Mouse (Mus musculus) hindbrain, postnatal 0 days (tissue): Measurements from ENCODE around the gene Cib2. TPM values are rescaled to one million over a fixed set of nuclear protein-coding genes. Genes with fewer than 3 reads are reported as not detected.

ENCODE experiments used
- ATAC-seq: fragments of 200-750 bp; cut with Nextera tagmentation; 2 replicates; pipeline ENCODE4 v1.8.0; 2017; ENCODE audit warnings: mild to moderate bottlenecking, moderate TSS enrichment, moderate library complexity
- DNase-seq: peaks from one replicate; pipeline ENCODE4 v3.0.0-alpha.2; 2015; ENCODE audit warnings: low spot score
- H3K27ac ChIP-seq: fragments of 300-500 bp; sonication (generic); 2 replicates; pipeline ENCODE4 v1.5.1; 2014; ENCODE audit warnings: mild to moderate bottlenecking
- H3K27me3 ChIP-seq: fragments of 300-500 bp; sonication (generic); 2 replicates; pipeline ENCODE4 v1.6.1; 2014; ENCODE audit warnings: low read length, mixed read lengths; ENCODE audit not compliant: insufficient read depth
- H3K36me3 ChIP-seq: fragments of 300-500 bp; sonication (generic); 2 replicates; pipeline ENCODE4 v1.6.1; 2014; ENCODE audit warnings: low read length, mixed read lengths; ENCODE audit not compliant: insufficient read depth
- H3K4me1 ChIP-seq: fragments of 300-500 bp; sonication (generic); 2 replicates; pipeline ENCODE4 v1.6.1; 2014; ENCODE audit warnings: antibody characterized with exemption, low read length, mixed read lengths; ENCODE audit not compliant: insufficient read depth
- H3K4me2 ChIP-seq: fragments of 300-500 bp; sonication (generic); 2 replicates; pipeline ENCODE4 v1.6.1; 2014; ENCODE audit warnings: low read depth, mild to moderate bottlenecking, low read length, moderate library complexity, mixed read lengths
- H3K4me3 ChIP-seq: fragments of 300-500 bp; sonication (generic); 2 replicates; pipeline ENCODE4 v1.5.1; 2014; ENCODE audit warnings: low read length
- H3K9ac ChIP-seq: fragments of 300-500 bp; sonication (generic); replicated peaks from 2 replicates; pipeline ENCODE4 v1.6.1; 2014; ENCODE audit warnings: mild to moderate bottlenecking, low read length, moderate library complexity, mixed read lengths
- H3K9me3 ChIP-seq: fragments of 300-500 bp; sonication (generic); 2 replicates; pipeline ENCODE4 v1.6.1; 2016; ENCODE audit warnings: low read length, mixed read lengths
- CTCF ChIP-seq: IDR thresholded peaks from 2 replicates; pipeline ENCODE4 v1.5.1; 2016; ENCODE audit warnings: antibody characterized with exemption, control low read depth, low read depth
- WGBS: fragments of 180-500 bp; shearing (Covaris S2); extraction: QIAGEN DNeasy Blood & Tissue Kit; methylation state at CpG from one replicate; pipeline ENCODE4 v1.1.7; 2014; 5-methylcytosine and 5-hydroxymethylcytosine counted together
- polyA plus RNA-seq: library from polyadenylated mRNA; unstranded; fragments of >200 nt; fragmentation: Nextera tagmentation; extraction: Ambion mirVana; gene quantifications from 2 replicates; pipeline ENCODE4 v1.2.1, GENCODE M21; 2015
- total RNA-seq: library from RNA; depleted of rRNA; stranded (reverse); fragments of >200 nt; gene quantifications from 2 replicates; pipeline ENCODE4 v1.2.3, GENCODE M21; 2014

Cib2 gene
- total and polyA plus RNA-seq, 2 experiments from 2014 or later: 53.8 to 88.1 TPM

DNA sequence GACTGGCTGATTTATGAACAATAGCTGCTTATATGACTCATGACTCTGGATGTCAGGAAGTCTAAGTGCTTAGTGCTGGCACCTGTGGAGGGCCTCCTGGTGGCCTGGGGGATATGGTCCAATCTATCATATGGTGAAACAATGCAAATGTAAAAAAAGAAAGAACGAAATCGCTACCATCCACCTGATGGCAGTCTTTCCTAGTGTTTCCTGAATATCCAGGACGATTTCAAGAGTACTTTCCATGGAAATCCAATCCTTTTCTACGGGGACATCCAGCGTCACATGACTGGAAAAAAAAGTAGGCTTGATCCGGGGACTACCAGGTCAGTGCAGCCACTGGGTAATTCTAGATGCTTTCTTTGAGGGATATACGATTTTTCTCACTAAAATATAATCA, 32.3 kb downstream of the Cib2 start:
- no peaks in the 10 kb centered on the region for H3K27me3 ChIP-seq
- DNase-seq: peak; percentile 42
- no peak overlapping the region for H3K4me2 ChIP-seq
- H3K4me3 ChIP-seq: no peak overlapping the region
- peak; percentile 47 for TF ChIP-seq CTCF
- ATAC-seq: no peak
- no peaks in the 10 kb centered on the region for H3K9me3 ChIP-seq
- 69% methylated on average over 7 of the region's 7 CpGs for WGBS
- no peak overlapping the region for H3K9ac ChIP-seq
- no peaks in the 10 kb centered on the region for H3K36me3 ChIP-seq
- H3K27ac ChIP-seq: no peak overlapping the region
- no peaks in the 10 kb centered on the region for H3K4me1 ChIP-seq

DNA sequence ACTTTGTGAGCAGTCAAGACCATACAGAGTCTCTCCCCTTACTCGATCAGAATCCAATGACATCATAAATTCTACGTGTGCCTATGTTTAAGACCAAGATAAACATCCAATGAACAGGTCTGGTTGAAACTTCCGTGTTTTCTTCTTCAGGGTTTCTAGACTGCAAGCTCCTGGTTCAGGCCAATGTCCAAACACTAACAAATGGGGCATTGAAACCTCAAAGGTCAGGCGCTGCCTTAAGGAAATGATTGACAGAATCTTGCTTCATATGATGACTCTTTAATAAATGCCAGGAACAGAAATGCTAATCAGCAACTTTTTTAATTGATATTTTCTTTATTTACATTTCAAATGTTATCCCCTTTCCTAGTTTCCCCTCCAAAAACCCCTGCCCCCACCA, 39.7 kb downstream of the Cib2 start:
- no peak for ATAC-seq

GRCm38 (mm10) chr9:54518921-54519320, 41.1 kb downstream of the Cib2 start:
- ATAC-seq (no peak), DNase-seq (no peak)
- H3K4me2 ChIP-seq: no peak overlapping the region
- no peaks in the 10 kb centered on the region for H3K36me3 ChIP-seq
- TF ChIP-seq CTCF: no peak
- no peaks in the 10 kb centered on the region for H3K27me3 ChIP-seq
- no peak overlapping the region for H3K4me3 ChIP-seq
- no peaks in the 10 kb centered on the region for H3K9me3 ChIP-seq
- no peak overlapping the region for H3K27ac ChIP-seq
- no peaks in the 10 kb centered on the region for H3K4me1 ChIP-seq
- H3K9ac ChIP-seq: no peak overlapping the region
- 72% methylated on average over 7 of the region's 7 CpGs for WGBS

More for the DNA sequence above, 39.7 kb downstream of the Cib2 start:
- Histone ChIP-seq H3K4me3 (no peak overlapping the region), H3K27me3 (no peaks in the 10 kb centered on the region), H3K4me2 (no peak overlapping the region), H3K9me3 (no peaks in the 10 kb centered on the region), H3K9ac (no peak overlapping the region), H3K36me3 (no peaks in the 10 kb centered on the region), H3K4me1 (no peaks in the 10 kb centered on the region), H3K27ac (no peak overlapping the region)
- DNase-seq: no peak
- no peak for TF ChIP-seq CTCF
- 86% methylated on average over 4 of the region's 4 CpGs for WGBS

GRCm38 (mm10) chr9:54515991-54516390, 44.0 kb downstream of the Cib2 start:
- TF ChIP-seq CTCF: no peak
- Histone ChIP-seq H3K9ac (no peak overlapping the region), H3K27me3 (no peaks in the 10 kb centered on the region), H3K36me3 (no peaks in the 10 kb centered on the region), H3K4me3 (no peak overlapping the region), H3K9me3 (no peaks in the 10 kb centered on the region), H3K27ac (no peak overlapping the region), H3K4me1 (no peaks in the 10 kb centered on the region), H3K4me2 (no peak overlapping the region)
- DNase-seq: no peak
- ATAC-seq: no peak
- 81% methylated on average over 2 of the region's 2 CpGs for WGBS

DNA sequence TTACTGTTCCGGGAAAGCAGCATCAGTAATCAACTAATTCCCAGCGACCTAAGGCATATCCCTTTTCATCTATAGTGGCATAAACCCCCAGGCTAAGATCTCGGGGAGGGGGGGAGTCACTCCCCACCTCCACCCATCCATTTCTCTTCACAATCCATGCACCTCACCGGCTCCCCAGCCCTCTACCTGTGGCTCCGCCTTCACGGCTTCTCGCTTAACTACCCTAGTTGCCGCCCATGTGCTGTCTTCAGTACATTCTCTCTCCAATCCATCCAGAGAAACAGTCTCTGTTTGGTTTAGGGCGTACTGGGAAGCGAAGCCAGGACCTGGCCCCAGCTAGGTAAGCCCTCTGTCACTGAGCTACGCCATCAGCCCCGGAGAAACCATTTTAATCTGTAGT, 57.1 kb downstream of the Cib2 start:
- no peak for DNase-seq
- peak overlapping the region; percentile 90; the same call in 1 of the 2 replicates for H3K27ac ChIP-seq
- H3K27me3 ChIP-seq: no peaks in the 10 kb centered on the region
- ATAC-seq: no peak
- H3K36me3 ChIP-seq: no peaks in the 10 kb centered on the region
- 0 out of 2 replicates have a peak, but pooled peaks cover 6% of the 10 kb centered on the region for H3K4me1 ChIP-seq
- WGBS: 14% methylated on average over 12 of the region's 12 CpGs
- H3K9ac ChIP-seq: peak overlapping the region; percentile 92; the same call in 1 of the 2 replicates
- H3K4me2 ChIP-seq: peak overlapping the region; percentile 71
- H3K9me3 ChIP-seq: no peaks in the 10 kb centered on the region
- no peak for TF ChIP-seq CTCF
- H3K4me3 ChIP-seq: peak overlapping the region; percentile 68

- no peaks in the 10 kb centered on the region for H3K9me3 ChIP-seq
- 0 out of 2 replicates have a peak, but pooled peaks cover 6% of the 10 kb centered on the region for H3K4me1 ChIP-seq
- H3K27me3 ChIP-seq: no peaks in the 10 kb centered on the region
- DNase-seq: no peak
- TF ChIP-seq CTCF: no peak
- no peaks in the 10 kb centered on the region for H3K36me3 ChIP-seq
- H3K27ac ChIP-seq: peak overlapping the region; percentile 90
- 3% methylated on average over 13 of the region's 13 CpGs for WGBS
- no peak for ATAC-seq
- H3K4me3 ChIP-seq: peak overlapping the region; percentile 68
- H3K9ac ChIP-seq: peak overlapping the region; percentile 92
- peak overlapping the region; percentile 71 for H3K4me2 ChIP-seq
Measured at GRCm38 (mm10) chr9:54502111-54502495, 57.9 kb downstream of the Cib2 start.

DNA sequence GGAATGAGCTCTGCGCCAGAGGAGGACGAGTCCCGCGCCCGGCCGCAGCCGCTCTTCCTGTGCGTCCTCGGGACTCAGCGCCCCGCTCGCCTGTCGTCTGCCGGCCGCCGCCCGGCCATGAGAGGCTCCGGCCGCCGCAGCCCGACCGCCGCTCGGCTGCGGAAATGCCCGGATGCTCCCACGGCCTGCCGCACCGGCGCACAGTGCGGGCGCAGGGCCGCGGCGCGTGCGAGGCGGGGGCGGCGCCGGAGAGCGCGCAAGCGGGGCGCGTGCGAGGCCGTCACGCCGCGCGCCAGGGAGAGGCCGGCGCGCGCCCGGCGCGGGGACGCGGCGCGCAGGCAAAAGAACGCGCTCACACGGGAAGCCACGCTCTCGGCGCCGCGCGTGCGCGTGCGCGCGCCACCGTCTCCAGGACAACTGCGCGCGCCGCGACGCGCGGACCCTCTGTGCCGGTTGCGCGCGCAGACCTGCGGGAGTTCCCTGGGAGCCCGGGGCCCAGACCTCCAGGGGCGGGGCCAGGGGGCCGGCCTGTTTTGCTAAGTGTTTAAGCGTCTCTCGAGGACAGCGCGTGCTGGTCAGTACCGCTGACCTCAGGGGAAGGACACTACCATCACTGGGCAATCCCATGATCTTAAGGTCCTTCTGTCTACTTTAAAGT, 58.4 kb downstream of the Cib2 start, which contains the start of gene Dmxl2:
Dmxl2 (minus strand) TSS at position 174 of the 658 bp plus-strand sequence.
- peak; percentile 96 for ATAC-seq
- Histone ChIP-seq H3K36me3 (no peaks in the 10 kb centered on the region), H3K4me3 (peak within 1 kb of the TSS; percentile 68), H3K9ac (peak within 1 kb of the TSS; percentile 92), H3K4me2 (peak within 1 kb of the TSS; percentile 71), H3K27ac (peak within 1 kb of the TSS; percentile 90), H3K27me3 (no peaks in the 10 kb centered on the region), H3K4me1 (0 out of 2 replicates have a peak, but pooled peaks cover 6% of the 10 kb centered on the region), H3K9me3 (no peaks in the 10 kb centered on the region)
- WGBS: 5% methylated on average over 75 of the region's 99 CpGs
- no peak for TF ChIP-seq CTCF
- DNase-seq: peak; percentile 98
